Mouse (Mus musculus): Measurements from ENCODE around the gene Hspg2.

DNA sequence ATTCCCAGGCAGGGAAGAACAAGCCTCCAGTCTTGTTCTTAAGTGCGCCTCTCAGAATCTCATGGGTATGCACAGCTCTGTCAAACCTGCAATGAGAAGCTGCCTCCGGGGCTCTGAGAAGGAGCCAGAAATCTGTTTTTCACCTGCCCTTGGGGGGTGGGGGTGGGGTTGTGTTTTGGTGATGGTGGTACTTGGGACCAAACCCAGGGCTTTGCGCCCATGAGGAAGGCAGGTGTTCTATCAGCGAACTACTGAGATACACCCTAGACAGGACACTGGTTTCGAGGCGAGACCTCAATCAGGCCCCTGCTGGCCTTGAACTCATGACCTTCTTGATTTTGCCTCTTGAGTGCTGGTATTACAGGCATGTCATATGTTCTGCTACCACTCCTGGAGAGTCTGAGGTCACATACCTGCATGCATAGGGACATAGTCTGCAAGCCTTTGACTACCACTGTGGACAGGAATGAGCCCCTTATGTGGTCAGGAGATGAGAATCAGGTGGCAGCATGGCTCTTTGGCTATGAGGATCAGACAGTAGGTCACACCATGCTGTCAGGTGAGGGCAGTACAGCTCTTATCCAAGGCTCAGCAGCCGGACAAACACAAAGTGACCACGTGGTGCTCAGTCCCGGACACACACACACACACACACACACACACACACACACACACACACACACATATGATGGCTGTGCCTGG, 30.5 kb downstream of the Hspg2 start:
- TF ChIP-seq CTCF (IDR thresholded peaks at IDR 0.05; ENCODE audit: control insufficient read depth, insufficient read depth, insufficient read length) (no peak), USF1 (IDR thresholded peaks at IDR 0.05; ENCODE audit: low read depth) (no peak), MAX (IDR thresholded peaks at IDR 0.05) (no peak)
